Mouse (Mus musculus) ES-Bruce4 (cell line): Measurements from ENCODE around the gene Slc6a12. TPM values are rescaled to one million over a fixed set of nuclear protein-coding genes. Genes with fewer than 3 reads are reported as not detected.

Source experiments
- H3K27ac ChIP-seq: 2 replicates; pipeline ENCODE4 v1.5.1; 2012; ENCODE audit warnings: low read length, inconsistent platforms; ENCODE audit not compliant: insufficient read depth
- H3K27me3 ChIP-seq: 2 replicates; pipeline ENCODE4 v1.6.1; 2012; ENCODE audit warnings: mild to moderate bottlenecking, low read length, inconsistent platforms; ENCODE audit not compliant: control insufficient read depth, poor library complexity, insufficient read depth, severe bottlenecking
- H3K36me3 ChIP-seq: 2 replicates; pipeline ENCODE4 v1.6.1; 2012; ENCODE audit warnings: inconsistent platforms, mild to moderate bottlenecking, low read length, moderate library complexity; ENCODE audit not compliant: control insufficient read depth, poor library complexity, insufficient read depth, severe bottlenecking
- H3K4me1 ChIP-seq: one replicate; pipeline ENCODE4 v1.8.1; 2011; ENCODE audit warnings: low read length; ENCODE audit not compliant: control insufficient read depth, insufficient read depth
- H3K4me3 ChIP-seq: 2 replicates; pipeline ENCODE4 v1.5.1; 2011; ENCODE audit warnings: low read depth, mild to moderate bottlenecking, low read length
- H3K9ac ChIP-seq: 2 replicates; pipeline ENCODE4 v1.6.1; 2012; ENCODE audit warnings: low read depth, mild to moderate bottlenecking, inconsistent platforms; ENCODE audit not compliant: poor library complexity, severe bottlenecking
- H3K9me3 ChIP-seq: replicated peaks from 2 replicates; pipeline ENCODE4 v1.6.1; 2012; ENCODE audit warnings: mild to moderate bottlenecking, low read length, inconsistent platforms; ENCODE audit not compliant: control insufficient read depth, poor library complexity, insufficient read depth, severe bottlenecking
- CTCF ChIP-seq: IDR thresholded peaks from one replicate; pipeline ENCODE4 v1.8.1; 2011; ENCODE audit warnings: low read depth, low read length
- EP300 ChIP-seq: IDR thresholded peaks from 2 replicates; pipeline ENCODE4 v1.6.1; 2011; ENCODE audit warnings: low read depth, low read length; ENCODE audit not compliant: insufficient read depth
- POLR2A ChIP-seq: IDR thresholded peaks from one replicate; pipeline ENCODE4 v1.8.1; 2011; ENCODE audit warnings: low read length; ENCODE audit not compliant: insufficient read depth
- polyA plus RNA-seq: library from polyadenylated mRNA; stranded (reverse); fragments of >200 nt; gene quantifications from 2 replicates; pipeline ENCODE4 v1.2.4, GENCODE M21; 2011; ENCODE audit warnings: low read depth; ENCODE audit not compliant: missing spikeins, insufficient read depth, insufficient read length

Slc6a12 gene
- polyA plus RNA-seq, 1 experiment = 1.2 TPM

DNA sequence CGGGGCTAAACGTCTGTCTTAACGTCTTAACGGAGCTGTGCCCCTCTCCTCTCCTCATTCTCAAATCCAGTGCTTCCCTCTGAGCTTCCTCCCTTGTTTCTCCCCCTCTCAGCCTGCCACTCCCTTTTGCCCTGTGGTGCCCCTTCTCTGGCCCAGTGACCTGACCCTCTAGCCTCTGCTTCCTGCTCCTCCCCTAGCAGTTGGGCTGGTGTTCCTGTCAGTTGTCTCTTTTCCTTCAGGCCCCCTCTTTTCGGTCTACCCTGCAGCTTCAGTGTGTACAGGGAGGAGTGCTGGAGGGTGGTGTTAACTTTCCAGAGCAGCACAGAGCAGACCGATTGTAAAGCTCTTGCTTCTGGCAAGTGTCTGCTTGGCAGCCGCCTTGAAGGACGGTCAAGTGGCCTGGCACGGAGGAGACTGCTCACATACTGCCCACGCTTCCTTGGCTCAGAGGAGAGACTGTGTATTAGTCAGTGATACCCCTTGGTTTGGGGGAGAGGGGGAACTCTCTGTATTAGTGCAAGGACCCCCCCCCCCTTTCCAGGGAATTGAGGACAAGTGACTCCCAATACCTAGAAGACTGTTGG is 16.3 kb upstream of the Slc6a12 start:
- TF ChIP-seq EP300 (no peak), CTCF (no peak), POLR2A (no peak)
- H3K27ac ChIP-seq = no peak overlapping the region
- no peak overlapping the region for H3K9ac ChIP-seq

DNA sequence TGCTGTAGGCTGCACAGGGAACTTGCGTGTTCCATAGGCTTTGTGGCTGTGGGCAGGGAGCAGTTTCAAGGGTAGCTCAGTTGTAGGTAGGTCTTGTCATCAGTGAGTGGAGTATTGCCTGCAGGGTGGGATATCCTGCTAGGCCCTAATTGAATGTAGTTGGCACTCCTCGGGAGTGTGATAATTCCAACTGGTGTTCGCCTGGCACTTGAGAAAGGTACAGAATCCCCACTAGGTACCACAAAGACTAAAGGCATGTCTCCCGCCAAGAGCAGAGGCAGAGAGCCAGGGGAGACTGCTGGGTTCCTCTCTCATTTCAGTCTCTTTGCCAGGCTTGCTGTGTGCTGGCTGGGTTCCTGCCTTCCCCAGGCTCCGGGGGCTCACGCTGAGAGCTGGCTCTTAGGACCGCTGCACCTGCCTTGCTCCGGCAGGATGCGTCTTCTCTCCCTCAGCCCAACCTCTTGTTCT is 14.4 kb upstream of the Slc6a12 start:
- Histone ChIP-seq H3K4me3 (no peak overlapping the region), H3K4me1 (no peaks in the 10 kb centered on the region), H3K9ac (no peak overlapping the region), H3K36me3 (no peaks in the 10 kb centered on the region), H3K27me3 (no peaks in the 10 kb centered on the region), H3K27ac (no peak overlapping the region), H3K9me3 (0 out of 2 replicates have a peak, but pooled peaks cover 4% of the 10 kb centered on the region)
- TF ChIP-seq POLR2A (no peak), CTCF (no peak), EP300 (no peak)

More for the DNA sequence above, 16.3 kb upstream of the Slc6a12 start:
- no peak overlapping the region for H3K4me3 ChIP-seq
- H3K4me1 ChIP-seq = no peaks in the 10 kb centered on the region
- H3K27me3 ChIP-seq = no peaks in the 10 kb centered on the region
- H3K9me3 ChIP-seq = 0 out of 2 replicates have a peak, but pooled peaks cover 4% of the 10 kb centered on the region
- H3K36me3 ChIP-seq = no peaks in the 10 kb centered on the region

DNA sequence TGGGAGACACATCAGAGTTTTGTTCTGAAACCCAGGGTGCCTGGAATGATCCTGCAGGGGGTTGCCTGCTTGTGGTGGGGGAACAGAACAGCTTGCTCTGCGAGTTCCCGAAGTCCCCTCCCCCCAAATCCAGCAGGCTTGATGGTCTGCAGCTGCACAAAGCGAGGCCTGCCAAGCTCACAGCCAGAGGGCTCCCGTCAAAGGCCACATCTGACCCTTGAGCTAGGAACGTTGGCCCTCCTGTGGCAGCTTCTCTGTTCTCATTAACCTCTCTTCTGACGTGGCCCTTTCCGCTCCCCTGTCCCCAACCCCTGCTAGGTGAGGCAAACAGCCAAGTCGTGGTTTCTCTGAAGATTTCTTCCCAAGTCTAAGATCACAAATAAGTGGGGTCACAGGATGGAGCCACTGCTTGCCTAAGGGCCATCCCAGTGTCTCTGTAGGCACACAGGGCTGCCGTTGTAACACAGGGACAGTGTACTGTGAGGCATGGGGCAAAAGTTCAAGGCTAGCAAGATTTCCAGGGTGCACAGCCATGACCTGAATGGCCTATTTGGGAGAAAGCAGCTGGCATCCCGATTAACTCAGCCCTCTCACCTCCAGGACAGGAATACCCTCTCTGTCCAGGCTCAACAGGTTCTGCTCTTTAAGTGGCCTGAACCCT is 12.9 kb upstream of the Slc6a12 start:
- 0 out of 2 replicates have a peak, but pooled peaks cover 4% of the 10 kb centered on the region for H3K9me3 ChIP-seq
- H3K27ac ChIP-seq = no peak overlapping the region
- TF ChIP-seq CTCF (no peak), EP300 (no peak), POLR2A (no peak)
- no peaks in the 10 kb centered on the region for H3K27me3 ChIP-seq
- no peak overlapping the region for H3K9ac ChIP-seq
- no peaks in the 10 kb centered on the region for H3K36me3 ChIP-seq
- H3K4me3 ChIP-seq = no peak overlapping the region
- H3K4me1 ChIP-seq = no peaks in the 10 kb centered on the region

DNA sequence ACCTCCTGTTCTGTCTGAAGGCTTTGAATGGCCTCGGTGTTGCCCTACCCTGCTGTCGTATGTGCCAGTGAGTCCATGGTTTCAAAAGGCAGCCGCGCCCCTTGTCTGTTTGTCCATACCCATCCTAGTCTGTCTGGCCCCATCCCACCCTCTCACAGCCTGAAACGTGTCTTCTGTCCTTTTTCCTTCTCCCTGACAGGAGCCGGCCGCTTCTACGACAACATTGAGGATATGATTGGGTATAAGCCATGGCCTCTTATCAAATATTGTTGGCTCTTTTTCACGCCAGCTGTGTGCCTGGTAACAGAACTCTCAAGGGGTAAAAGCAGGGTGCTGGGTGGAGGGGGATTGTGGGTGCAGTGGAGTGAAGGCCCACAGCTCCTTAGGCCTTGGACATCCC is 7.0 kb upstream of the Slc6a12 start:
- TF ChIP-seq CTCF (no peak), EP300 (no peak), POLR2A (no peak)
- Histone ChIP-seq H3K4me3 (no peak overlapping the region), H3K36me3 (no peaks in the 10 kb centered on the region)

DNA sequence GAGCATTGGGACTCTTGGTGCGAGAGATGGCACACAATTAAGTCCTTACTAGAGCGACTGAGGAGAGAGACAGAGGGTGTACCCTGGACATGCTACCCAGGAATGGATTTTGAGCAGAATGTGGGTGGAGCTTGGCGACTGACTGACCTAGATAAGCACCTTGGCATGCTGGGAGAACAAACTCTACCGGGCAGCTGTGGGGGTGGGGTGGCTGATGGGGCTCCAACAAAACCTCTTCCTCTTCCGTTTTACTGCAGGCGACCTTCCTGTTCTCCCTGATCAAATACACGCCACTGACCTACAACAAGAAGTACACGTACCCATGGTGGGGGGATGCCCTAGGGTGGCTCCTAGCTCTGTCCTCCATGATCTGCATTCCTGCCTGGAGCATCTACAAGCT is 6.3 kb upstream of the Slc6a12 start:
- TF ChIP-seq EP300 (no peak), POLR2A (no peak), CTCF (no peak)
- Histone ChIP-seq H3K27ac (no peak overlapping the region), H3K27me3 (no peaks in the 10 kb centered on the region), H3K4me1 (no peaks in the 10 kb centered on the region), H3K9ac (no peak overlapping the region), H3K36me3 (no peaks in the 10 kb centered on the region), H3K4me3 (no peak overlapping the region), H3K9me3 (no peaks in the 10 kb centered on the region)

More for the DNA sequence above, 7.0 kb upstream of the Slc6a12 start:
- Histone ChIP-seq H3K9me3 (no peaks in the 10 kb centered on the region), H3K9ac (no peak overlapping the region), H3K27me3 (no peaks in the 10 kb centered on the region), H3K4me1 (no peaks in the 10 kb centered on the region), H3K27ac (no peak overlapping the region)

DNA sequence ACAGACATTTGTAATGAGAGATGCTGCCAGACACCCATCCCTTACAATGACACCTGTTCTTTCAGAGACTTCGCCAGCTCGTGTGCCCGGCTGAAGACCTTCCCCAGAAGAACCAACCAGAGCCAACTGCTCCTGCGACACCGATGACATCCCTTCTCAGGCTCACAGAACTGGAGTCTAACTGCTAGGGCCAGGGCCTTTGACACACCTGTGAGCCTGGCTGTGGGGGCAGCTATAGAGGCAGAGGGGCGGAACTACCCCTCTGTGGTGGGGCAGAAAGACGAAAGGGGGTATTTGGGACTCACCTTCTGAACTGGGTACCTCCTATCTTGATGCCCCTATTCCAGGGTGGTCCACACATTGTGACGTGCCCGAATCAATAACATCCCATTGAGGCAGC is 5.6 kb upstream of the Slc6a12 start:
- Histone ChIP-seq H3K27me3 (no peaks in the 10 kb centered on the region), H3K36me3 (no peaks in the 10 kb centered on the region), H3K9ac (no peak overlapping the region), H3K4me1 (no peaks in the 10 kb centered on the region), H3K9me3 (no peaks in the 10 kb centered on the region), H3K4me3 (no peak overlapping the region), H3K27ac (no peak overlapping the region)
- no peak for TF ChIP-seq CTCF
- TF ChIP-seq POLR2A = no peak
- no peak for TF ChIP-seq EP300
